Mouse (Mus musculus) kidney, postnatal 0 days (tissue): ENCODE results near the gene Cxcl2. TPM values are rescaled to one million over a fixed set of nuclear protein-coding genes. Genes with fewer than 3 reads are reported as not detected.

Experiments
- ATAC-seq: fragments of 200-750 bp; cut with Nextera tagmentation; replicated peaks from 2 replicates; pipeline ENCODE4 v1.8.0; 2017; ENCODE audit warnings: low read depth, moderate number of reproducible peaks, moderate TSS enrichment, moderate library complexity; ENCODE audit not compliant: low FRiP score
- DNase-seq: peaks from one replicate; pipeline ENCODE4 v3.0.0-alpha.2; 2016; ENCODE audit warnings: low spot score
- H3K27ac ChIP-seq: fragments of 300-500 bp; sonication (generic); 2 replicates; pipeline ENCODE4 v1.5.1; 2014; ENCODE audit warnings: mild to moderate bottlenecking
- H3K27me3 ChIP-seq: fragments of 300-500 bp; sonication (generic); 2 replicates; pipeline ENCODE4 v1.6.1; 2014; ENCODE audit warnings: low read length, mixed read lengths; ENCODE audit not compliant: insufficient read depth
- H3K36me3 ChIP-seq: fragments of 300-500 bp; sonication (generic); 2 replicates; pipeline ENCODE4 v1.6.1; 2014; ENCODE audit warnings: low read length, mixed read lengths; ENCODE audit not compliant: insufficient read depth
- H3K4me1 ChIP-seq: fragments of 300-500 bp; sonication (generic); replicated peaks from 2 replicates; pipeline ENCODE4 v1.6.1; 2014; ENCODE audit warnings: antibody characterized with exemption, low read length, mixed read lengths; ENCODE audit not compliant: insufficient read depth
- H3K4me2 ChIP-seq: fragments of 300-500 bp; sonication (generic); 2 replicates; pipeline ENCODE4 v1.6.1; 2014; ENCODE audit warnings: mild to moderate bottlenecking, low read length, moderate library complexity, mixed read lengths
- H3K4me3 ChIP-seq: fragments of 300-500 bp; sonication (generic); replicated peaks from 2 replicates; pipeline ENCODE4 v1.5.1; 2014; ENCODE audit warnings: low read depth, low read length
- H3K9ac ChIP-seq: fragments of 300-500 bp; sonication (generic); 2 replicates; pipeline ENCODE4 v1.6.1; 2014; ENCODE audit warnings: low read depth, low read length
- H3K9me3 ChIP-seq: fragments of 300-500 bp; sonication (generic); replicated peaks from 2 replicates; pipeline ENCODE4 v1.6.1; 2016; ENCODE audit warnings: low read length, inconsistent platforms, mixed read lengths
- CTCF ChIP-seq: IDR thresholded peaks from 2 replicates; pipeline ENCODE4 v1.5.1; 2016; ENCODE audit warnings: antibody characterized with exemption, low read depth, mild to moderate bottlenecking, moderate library complexity
- WGBS: fragments of 180-500 bp; shearing (Covaris S2); extraction: QIAGEN DNeasy Blood & Tissue Kit; methylation state at CpG from one replicate; pipeline ENCODE4 v1.1.7; 2014; 5-methylcytosine and 5-hydroxymethylcytosine counted together
- polyA plus RNA-seq: library from polyadenylated mRNA; unstranded; fragments of >200 nt; fragmentation: Nextera tagmentation; extraction: Ambion mirVana; gene quantifications from 2 replicates; pipeline ENCODE4 v1.2.1, GENCODE M21; 2015

The Cxcl2 gene
- polyA plus RNA-seq, 1 experiment from 2014 or later = not detected

GRCm38 (mm10) chr5:90890519-90891463 lies 12.9 kb upstream of the Cxcl2 start, which contains the start of gene Cxcl1:
Cxcl1 (plus strand) TSS chr5:90891241.
- 5% methylated on average over 30 of the region's 30 CpGs for WGBS

GRCm38 (mm10) chr5:90891464-90891813 lies 12.2 kb upstream of the Cxcl2 start:
- Histone ChIP-seq H3K9me3 (no peaks in the 10 kb centered on the region), H3K4me2 (peak overlapping the region; percentile 83), H3K27ac (no peak overlapping the region), H3K4me1 (no peaks in the 10 kb centered on the region), H3K9ac (peak overlapping the region; percentile 60), H3K27me3 (no peaks in the 10 kb centered on the region), H3K36me3 (no peaks in the 10 kb centered on the region), H3K4me3 (peak overlapping the region; percentile 48)
- 0 out of 2 replicates have a peak, but pooled peaks have one; percentile 1 for TF ChIP-seq CTCF
- ATAC-seq (no peak), DNase-seq (no peak)
- 21% methylated on average over 10 of the region's 10 CpGs for WGBS

More at GRCm38 (mm10) chr5:90890519-90891463, 12.9 kb upstream of the Cxcl2 start, which contains the start of gene Cxcl1:
- Histone ChIP-seq H3K4me1 (no peaks in the 10 kb centered on the region), H3K4me2 (peak within 1 kb of the TSS; percentile 83), H3K27me3 (no peaks in the 10 kb centered on the region), H3K27ac (no peak within 1 kb of the TSS), H3K36me3 (no peaks in the 10 kb centered on the region), H3K9ac (peak within 1 kb of the TSS; percentile 60), H3K9me3 (no peaks in the 10 kb centered on the region), H3K4me3 (peak within 1 kb of the TSS; percentile 48)
- DNase-seq (peak; percentile 68), ATAC-seq (peak; percentile 88)
- TF ChIP-seq CTCF = peak; percentile 47; the same call in 1 of the 2 replicates

DNA sequence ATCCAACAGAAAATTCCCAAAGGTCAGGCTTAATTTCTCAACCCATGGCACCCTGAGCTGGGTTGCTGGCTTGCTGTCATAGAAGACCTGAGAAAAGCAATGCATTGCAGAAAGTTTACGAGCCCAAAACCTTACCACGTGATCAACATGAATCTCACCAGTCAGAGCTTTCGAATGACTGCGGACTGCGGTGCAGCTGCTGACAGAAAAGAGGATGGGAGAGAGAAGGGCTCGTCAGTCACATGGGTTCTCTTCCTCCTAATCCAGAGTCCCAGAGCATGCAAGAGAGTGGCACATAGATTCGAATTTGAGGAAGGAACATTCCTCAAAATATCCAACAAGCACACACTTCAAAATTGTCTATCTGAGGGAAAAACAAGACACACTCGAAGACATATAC lies 9.4 kb upstream of the Cxcl2 start:
- WGBS = 68% methylated on average over 8 of the region's 8 CpGs
- Histone ChIP-seq H3K4me2 (no peak overlapping the region), H3K36me3 (no peaks in the 10 kb centered on the region), H3K9me3 (no peaks in the 10 kb centered on the region), H3K4me3 (no peak overlapping the region), H3K9ac (no peak overlapping the region), H3K27ac (no peak overlapping the region), H3K4me1 (no peaks in the 10 kb centered on the region), H3K27me3 (no peaks in the 10 kb centered on the region)
- DNase-seq = no peak
- no peak for ATAC-seq
- no peak for TF ChIP-seq CTCF

DNA sequence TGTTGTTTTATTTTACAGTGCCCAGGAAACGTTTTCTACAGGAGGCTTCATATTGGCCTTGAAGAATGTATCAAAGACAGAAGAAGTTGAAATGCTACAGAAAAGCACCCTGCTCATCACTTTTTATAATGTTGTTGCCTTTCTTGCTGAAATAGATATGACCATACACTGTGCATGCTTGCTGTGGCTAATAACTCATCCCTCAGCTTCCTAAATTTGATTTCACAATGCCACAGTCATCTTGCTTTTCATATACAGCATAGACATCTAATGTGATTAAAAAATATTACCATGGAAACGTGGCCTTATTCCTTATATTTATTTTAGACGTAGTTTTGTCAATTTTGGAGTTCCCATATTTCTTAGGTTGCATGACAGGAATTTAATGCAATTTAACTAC lies 6.2 kb upstream of the Cxcl2 start:
- TF ChIP-seq CTCF = no peak
- no peak overlapping the region for H3K4me3 ChIP-seq
- ATAC-seq (no peak), DNase-seq (no peak)
- no peak overlapping the region for H3K27ac ChIP-seq
- no peak overlapping the region for H3K4me2 ChIP-seq
- no peak overlapping the region for H3K9ac ChIP-seq
- H3K27me3 ChIP-seq = no peaks in the 10 kb centered on the region
- WGBS = 74% methylated on average over 3 of the region's 3 CpGs
- H3K9me3 ChIP-seq = no peaks in the 10 kb centered on the region
- H3K4me1 ChIP-seq = no peaks in the 10 kb centered on the region
- no peaks in the 10 kb centered on the region for H3K36me3 ChIP-seq

DNA sequence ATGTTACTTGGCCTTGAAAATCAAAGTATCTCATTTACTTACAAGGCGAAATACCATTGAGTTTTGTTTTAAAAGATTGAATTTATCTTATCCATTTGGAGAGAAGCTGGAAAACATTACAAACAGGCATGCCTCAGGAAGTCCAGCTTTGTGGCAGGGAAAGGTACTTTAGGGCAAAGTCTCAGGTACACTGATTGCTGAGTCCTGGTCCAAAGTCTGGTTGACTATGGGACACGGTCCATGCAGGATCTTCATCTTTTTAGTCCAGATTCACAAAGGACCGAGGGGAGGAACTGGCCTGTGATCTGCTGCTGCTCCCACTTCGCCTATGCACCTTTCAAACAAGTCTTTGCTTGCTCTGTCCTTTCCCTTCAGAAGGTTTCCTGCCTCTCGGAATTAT lies 4.4 kb upstream of the Cxcl2 start:
- ATAC-seq (no peak), DNase-seq (no peak)
- Histone ChIP-seq H3K27ac (no peak overlapping the region), H3K4me2 (no peak overlapping the region), H3K4me1 (peaks cover 7% of the 10 kb centered on the region; the same call in 1 of the 2 replicates), H3K36me3 (no peaks in the 10 kb centered on the region), H3K27me3 (peaks cover 5% of the 10 kb centered on the region; the same call in 1 of the 2 replicates), H3K9me3 (no peaks in the 10 kb centered on the region), H3K9ac (no peak overlapping the region), H3K4me3 (no peak overlapping the region)
- no peak for TF ChIP-seq CTCF
- WGBS = 79% methylated on average over 5 of the region's 5 CpGs

DNA sequence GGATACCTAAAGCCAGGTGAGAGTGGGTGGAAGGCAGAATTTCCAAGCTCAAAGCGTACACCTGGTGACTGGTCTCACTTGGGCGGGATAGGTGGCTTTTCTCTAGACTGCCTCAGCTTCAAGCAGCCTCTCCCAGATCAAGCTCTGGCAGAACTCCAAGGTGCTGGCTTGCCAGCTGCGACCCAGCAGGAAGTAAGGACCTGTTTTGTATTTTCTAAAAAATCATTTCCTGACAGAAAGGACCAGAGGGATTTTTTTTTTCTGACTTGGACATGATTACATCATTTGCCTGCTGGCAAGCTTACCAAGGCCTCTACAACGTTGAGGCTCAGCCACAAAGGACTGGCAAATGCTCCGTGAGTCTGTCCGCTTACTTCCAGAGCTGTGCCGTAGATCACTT lies 3.5 kb upstream of the Cxcl2 start:
- H3K4me3 ChIP-seq = no peak overlapping the region
- H3K4me2 ChIP-seq = no peak overlapping the region
- H3K4me1 ChIP-seq = peaks cover 7% of the 10 kb centered on the region; the same call in 1 of the 2 replicates
- no peak overlapping the region for H3K9ac ChIP-seq
- no peak overlapping the region for H3K27ac ChIP-seq
- 53% methylated on average over 7 of the region's 7 CpGs for WGBS
- TF ChIP-seq CTCF = no peak
- peak; percentile 28 for DNase-seq
- no peak for ATAC-seq
- peaks cover 5% of the 10 kb centered on the region; the same call in 1 of the 2 replicates for H3K27me3 ChIP-seq
- H3K9me3 ChIP-seq = no peaks in the 10 kb centered on the region
- no peaks in the 10 kb centered on the region for H3K36me3 ChIP-seq
